Mouse (Mus musculus) CH12.LX (cell line): ENCODE results near the gene Myo3b.

Source experiments
- CHD2 ChIP-seq: IDR thresholded peaks from 2 replicates; pipeline ENCODE4 v1.6.1; 2011; ENCODE audit warnings: low read length, improper control_type of control experiment
- CTCF ChIP-seq, 2 experiments: IDR thresholded peaks in 1 of 2; conservative IDR thresholded peaks in 1 of 2; 2 replicates each; pipeline ENCODE4 v1.5.1; 2011 to 2012; ENCODE audit warnings: low read depth in 2 of 2, low read length in 2 of 2, improper control_type of control experiment in 1 of 2, inconsistent platforms in 1 of 2, mild to moderate bottlenecking in 1 of 2, moderate library complexity in 1 of 2
- EP300 ChIP-seq: IDR thresholded peaks from 2 replicates; pipeline ENCODE4 v1.6.1; 2011; ENCODE audit warnings: low read length, improper control_type of control experiment
- GABPA ChIP-seq: IDR thresholded peaks from 2 replicates; pipeline ENCODE4 v1.6.1; 2012; ENCODE audit warnings: low read depth, low read length, improper control_type of control experiment, inconsistent platforms; ENCODE audit not compliant: insufficient replicate concordance
- HCFC1 ChIP-seq: IDR thresholded peaks from 2 replicates; pipeline ENCODE4 v1.6.1; 2012; ENCODE audit warnings: low read depth, mild to moderate bottlenecking, inconsistent platforms, low read length, improper control_type of control experiment
- KAT2A ChIP-seq: IDR thresholded peaks from 2 replicates; pipeline ENCODE4 v1.6.1; 2012; ENCODE audit warnings: low read length, improper control_type of control experiment, inconsistent platforms; ENCODE audit not compliant: insufficient replicate concordance
- MAFK ChIP-seq: IDR thresholded peaks from 2 replicates; pipeline ENCODE4 v1.6.1; 2011; ENCODE audit warnings: low read length, improper control_type of control experiment; ENCODE audit not compliant: insufficient replicate concordance
- NELFE ChIP-seq: IDR thresholded peaks from 2 replicates; pipeline ENCODE4 v1.6.1; 2011; ENCODE audit warnings: low read depth, low read length, improper control_type of control experiment
- POLR2A ChIP-seq: IDR thresholded peaks from 2 replicates; pipeline ENCODE4 v1.6.1; 2011; ENCODE audit warnings: low read depth, mild to moderate bottlenecking, improper control_type of control experiment, low read length
- TBP ChIP-seq: conservative IDR thresholded peaks from 2 replicates; pipeline ENCODE4 v1.6.1; 2011; ENCODE audit warnings: low read depth, low read length, improper control_type of control experiment
- TCF12 ChIP-seq: IDR thresholded peaks from 2 replicates; pipeline ENCODE4 v1.6.1; 2014; ENCODE audit warnings: low read depth, mild to moderate bottlenecking, inconsistent platforms, low read length, improper control_type of control experiment
- UBTF ChIP-seq: IDR thresholded peaks from 2 replicates; pipeline ENCODE4 v1.6.1; 2012; ENCODE audit warnings: low read depth, mild to moderate bottlenecking, inconsistent platforms, low read length, improper control_type of control experiment, moderate library complexity
- ZC3H11A ChIP-seq: IDR thresholded peaks from 2 replicates; pipeline ENCODE4 v1.6.1; 2012; ENCODE audit warnings: low read depth, mild to moderate bottlenecking, inconsistent platforms, low read length, improper control_type of control experiment
- ZKSCAN1 ChIP-seq: IDR thresholded peaks from 2 replicates; pipeline ENCODE4 v1.6.1; 2012; ENCODE audit warnings: low read depth, inconsistent platforms, low read length, improper control_type of control experiment, borderline replicate concordance

DNA sequence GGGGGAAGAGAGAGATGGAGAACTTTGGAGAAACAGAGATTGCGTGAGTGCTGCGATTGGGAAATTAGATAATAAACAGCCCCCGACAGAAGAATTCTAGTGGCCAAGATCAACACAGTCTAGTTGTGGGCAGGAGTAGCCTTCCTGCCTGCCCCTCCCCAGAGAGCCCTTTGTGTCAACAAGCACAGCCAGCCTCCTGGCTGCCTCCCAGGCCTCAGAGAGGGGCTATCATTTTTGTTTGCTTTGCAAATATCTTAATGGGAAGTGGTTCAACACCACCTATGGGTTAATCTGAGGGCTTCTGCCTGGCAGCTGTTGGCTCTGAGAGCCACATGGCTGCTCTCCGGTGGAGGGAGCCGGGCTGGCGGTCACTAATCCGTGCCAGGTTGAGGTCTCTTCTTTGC, 298.3 kb downstream of the Myo3b start:
- TF ChIP-seq TCF12 (no peak), ZC3H11A (no peak), CTCF (conservative IDR thresholded peaks at IDR 0.05 in 1 of 2, IDR thresholded peaks at IDR 0.05 in 1 of 2; ENCODE audit: low read depth in 2 of 2, low read length in 2 of 2) (no peak), UBTF (no peak), HCFC1 (no peak), MAFK (no peak), EP300 (no peak), NELFE (no peak), ZKSCAN1 (no peak), POLR2A (no peak), GABPA (no peak), KAT2A (no peak), CHD2 (no peak), TBP (no peak)
